Mouse (Mus musculus) hindbrain, postnatal 0 days (tissue): ENCODE measurements at regions not wholly inside any gene's neighbourhood (a gene's known extent, or its start where the extent isn't known, plus 50 kb on each side); places are given as distances from the start of the nearest gene placed in this dataset.
A peak's percentile ranks its signal among the peaks of the same experiment; 100 is the strongest.
"Not testable (repeated sequence)": the region's sequence is repeated elsewhere in the genome, so short reads cannot be mapped to it uniquely, and the experiment has no call there.

ENCODE experiments used
- ATAC-seq: fragments of 200-750 bp; cut with Nextera tagmentation; 2 replicates; pipeline ENCODE4 v1.8.0; 2017; ENCODE audit warnings: mild to moderate bottlenecking, moderate TSS enrichment, moderate library complexity
- DNase-seq: peaks from one replicate; pipeline ENCODE4 v3.0.0-alpha.2; 2015; ENCODE audit warnings: low spot score
- H3K27ac ChIP-seq: fragments of 300-500 bp; sonication (generic); 2 replicates; pipeline ENCODE4 v1.5.1; 2014; ENCODE audit warnings: mild to moderate bottlenecking
- H3K27me3 ChIP-seq: fragments of 300-500 bp; sonication (generic); 2 replicates; pipeline ENCODE4 v1.6.1; 2014; ENCODE audit warnings: low read length, mixed read lengths; ENCODE audit not compliant: insufficient read depth
- H3K36me3 ChIP-seq: fragments of 300-500 bp; sonication (generic); 2 replicates; pipeline ENCODE4 v1.6.1; 2014; ENCODE audit warnings: low read length, mixed read lengths; ENCODE audit not compliant: insufficient read depth
- H3K4me1 ChIP-seq: fragments of 300-500 bp; sonication (generic); 2 replicates; pipeline ENCODE4 v1.6.1; 2014; ENCODE audit warnings: antibody characterized with exemption, low read length, mixed read lengths; ENCODE audit not compliant: insufficient read depth
- H3K4me2 ChIP-seq: fragments of 300-500 bp; sonication (generic); 2 replicates; pipeline ENCODE4 v1.6.1; 2014; ENCODE audit warnings: low read depth, mild to moderate bottlenecking, low read length, moderate library complexity, mixed read lengths
- H3K4me3 ChIP-seq: fragments of 300-500 bp; sonication (generic); 2 replicates; pipeline ENCODE4 v1.5.1; 2014; ENCODE audit warnings: low read length
- H3K9ac ChIP-seq: fragments of 300-500 bp; sonication (generic); replicated peaks from 2 replicates; pipeline ENCODE4 v1.6.1; 2014; ENCODE audit warnings: mild to moderate bottlenecking, low read length, moderate library complexity, mixed read lengths
- H3K9me3 ChIP-seq: fragments of 300-500 bp; sonication (generic); 2 replicates; pipeline ENCODE4 v1.6.1; 2016; ENCODE audit warnings: low read length, mixed read lengths
- CTCF ChIP-seq: IDR thresholded peaks from 2 replicates; pipeline ENCODE4 v1.5.1; 2016; ENCODE audit warnings: antibody characterized with exemption, control low read depth, low read depth
- WGBS: fragments of 180-500 bp; shearing (Covaris S2); extraction: QIAGEN DNeasy Blood & Tissue Kit; methylation state at CpG from one replicate; pipeline ENCODE4 v1.1.7; 2014; 5-methylcytosine and 5-hydroxymethylcytosine counted together

- no peak for DNase-seq
- WGBS: 96% methylated on average over 3 of the region's 3 CpGs
Observed at GRCm38 (mm10) chr8:115980616-115981015, 273.0 kb upstream of the Maf start.

DNA sequence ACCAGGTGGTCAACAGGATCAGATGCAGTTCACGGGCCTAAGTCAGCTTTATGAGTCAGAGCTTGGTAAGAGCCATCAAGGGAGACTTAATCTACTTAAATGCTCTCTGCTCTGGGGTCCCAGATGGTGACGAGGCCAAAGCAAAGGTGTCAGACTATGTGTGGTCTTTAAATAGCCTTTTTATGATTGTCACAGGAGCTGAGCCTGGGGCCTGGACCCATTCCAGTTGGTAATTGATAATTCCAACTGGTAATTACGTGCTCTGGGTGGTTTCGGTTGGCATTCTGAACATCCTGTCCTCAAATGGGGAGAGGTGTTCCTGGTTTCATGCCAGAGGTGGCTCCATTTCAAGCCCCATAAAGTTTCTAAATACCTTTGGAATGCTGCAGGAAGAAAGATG is 269.6 kb upstream of the Maf start:
- Histone ChIP-seq H3K4me2 (no peak overlapping the region), H3K27me3 (no peaks in the 10 kb centered on the region), H3K4me3 (no peak overlapping the region), H3K9me3 (no peaks in the 10 kb centered on the region), H3K4me1 (no peaks in the 10 kb centered on the region), H3K36me3 (no peaks in the 10 kb centered on the region), H3K27ac (no peak overlapping the region), H3K9ac (no peak overlapping the region)
- WGBS: 56% methylated on average over 4 of the region's 4 CpGs
- no peak for TF ChIP-seq CTCF
- peak; percentile 20 for DNase-seq
- no peak for ATAC-seq

More at GRCm38 (mm10) chr8:115980616-115981015, 273.0 kb upstream of the Maf start:
- no peak overlapping the region for H3K4me3 ChIP-seq
- H3K27me3 ChIP-seq: no peaks in the 10 kb centered on the region
- TF ChIP-seq CTCF: no peak
- no peak for ATAC-seq
- no peak overlapping the region for H3K9ac ChIP-seq
- H3K4me1 ChIP-seq: no peaks in the 10 kb centered on the region
- no peak overlapping the region for H3K27ac ChIP-seq
- no peaks in the 10 kb centered on the region for H3K36me3 ChIP-seq
- no peaks in the 10 kb centered on the region for H3K9me3 ChIP-seq
- H3K4me2 ChIP-seq: no peak overlapping the region

DNA sequence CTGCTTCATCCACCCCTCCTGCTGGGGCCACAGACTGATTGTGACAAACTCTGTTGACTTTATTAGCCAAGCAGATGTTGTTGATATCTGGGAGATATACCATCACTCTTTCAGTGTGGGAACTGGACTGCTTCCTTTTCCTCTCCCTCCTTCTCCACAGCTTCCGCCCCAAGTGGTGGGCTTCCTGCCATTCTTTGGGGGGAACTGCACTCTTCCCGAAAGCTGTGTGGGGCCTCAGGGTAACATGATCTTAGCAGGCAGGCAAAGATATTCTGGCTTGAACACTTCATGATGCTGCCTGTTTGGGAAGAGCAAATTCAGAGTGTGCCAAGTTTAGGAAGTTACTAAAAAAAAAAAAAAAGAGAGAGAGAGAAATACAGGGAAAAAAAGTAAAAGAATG is 267.1 kb upstream of the Maf start:
- Histone ChIP-seq H3K27me3 (no peaks in the 10 kb centered on the region), H3K27ac (no peak overlapping the region), H3K9me3 (no peaks in the 10 kb centered on the region), H3K4me2 (no peak overlapping the region), H3K9ac (no peak overlapping the region), H3K4me1 (no peaks in the 10 kb centered on the region), H3K4me3 (no peak overlapping the region), H3K36me3 (no peaks in the 10 kb centered on the region)
- ATAC-seq (no peak), DNase-seq (no peak)
- WGBS: 65% methylated on average over 2 of the region's 2 CpGs
- no peak for TF ChIP-seq CTCF

DNA sequence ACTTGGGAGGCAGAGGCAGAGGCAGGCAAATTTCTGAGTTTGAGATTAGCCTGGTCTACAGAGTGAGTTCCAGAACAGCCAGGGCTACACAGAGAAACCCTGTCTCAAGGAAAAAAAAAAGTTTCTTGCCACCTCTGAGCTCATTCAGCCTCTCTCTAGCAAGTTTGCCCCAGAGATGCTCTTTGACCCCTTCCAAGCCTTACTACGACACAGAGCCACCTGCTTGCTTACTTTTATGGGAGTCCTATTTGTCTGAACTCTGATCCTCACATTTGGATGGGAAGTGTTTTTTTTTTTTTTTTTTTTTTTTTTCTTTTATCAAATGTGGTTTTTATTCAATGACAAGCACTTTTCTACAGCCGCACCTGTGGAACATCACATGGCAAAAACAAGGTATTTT is 263.8 kb upstream of the Maf start:
- ATAC-seq, H3K27me3 ChIP-seq: not testable (repeated sequence)
- WGBS: 98% methylated on average over 2 of the region's 2 CpGs

GRCm38 (mm10) chr8:115968121-115968520 is 260.5 kb upstream of the Maf start:
- Histone ChIP-seq H3K27ac (no peak overlapping the region), H3K4me3 (no peak overlapping the region), H3K36me3 (no peaks in the 10 kb centered on the region), H3K9me3 (no peaks in the 10 kb centered on the region), H3K4me1 (no peaks in the 10 kb centered on the region), H3K9ac (no peak overlapping the region), H3K27me3 (no peaks in the 10 kb centered on the region), H3K4me2 (no peak overlapping the region)
- TF ChIP-seq CTCF: no peak
- ATAC-seq: no peak
- 90% methylated on average over 5 of the region's 5 CpGs for WGBS
- DNase-seq: no peak

More for the DNA sequence above, 263.8 kb upstream of the Maf start:
- not testable (repeated sequence) for DNase-seq, H3K9ac ChIP-seq, H3K4me1 ChIP-seq, H3K27ac ChIP-seq, H3K4me3 ChIP-seq, H3K4me2 ChIP-seq, H3K9me3 ChIP-seq, H3K36me3 ChIP-seq

- H3K4me1 ChIP-seq: no peaks in the 10 kb centered on the region
- H3K9me3 ChIP-seq: no peaks in the 10 kb centered on the region
- no peaks in the 10 kb centered on the region for H3K36me3 ChIP-seq
- no peak overlapping the region for H3K9ac ChIP-seq
- no peak overlapping the region for H3K4me2 ChIP-seq
- 90% methylated on average over 7 of the region's 7 CpGs for WGBS
- no peaks in the 10 kb centered on the region for H3K27me3 ChIP-seq
- no peak overlapping the region for H3K4me3 ChIP-seq
- no peak for ATAC-seq
- DNase-seq: no peak
- no peak for TF ChIP-seq CTCF
- H3K27ac ChIP-seq: no peak overlapping the region
Observed at GRCm38 (mm10) chr8:115965981-115966380, 258.4 kb upstream of the Maf start.

GRCm38 (mm10) chr8:115955371-115955770 is 247.8 kb upstream of the Maf start:
- Histone ChIP-seq H3K27ac (no peak overlapping the region), H3K9ac (no peak overlapping the region), H3K9me3 (no peaks in the 10 kb centered on the region), H3K4me3 (no peak overlapping the region), H3K27me3 (no peaks in the 10 kb centered on the region), H3K4me2 (no peak overlapping the region), H3K36me3 (no peaks in the 10 kb centered on the region), H3K4me1 (no peaks in the 10 kb centered on the region)
- ATAC-seq (no peak), DNase-seq (no peak)
- WGBS: 80% methylated on average over 5 of the region's 5 CpGs
- no peak for TF ChIP-seq CTCF
